Mouse (Mus musculus) CH12.LX (cell line): ENCODE measurements at regions not wholly inside any gene's neighbourhood (a gene's known extent, or its start where the extent isn't known, plus 50 kb on each side); places are given as distances from the start of the nearest gene placed in this dataset.

Source experiments
- DNase-seq: peaks from one replicate; pipeline ENCODE4 v3.0.0-alpha.2; 2013; ENCODE audit errors: extremely low read depth
- H3K27ac ChIP-seq: 2 replicates; pipeline ENCODE4 v1.5.1; 2012; ENCODE audit warnings: low read depth, mild to moderate bottlenecking, control low read depth, moderate library complexity; ENCODE audit not compliant: insufficient read depth
- H3K27me3 ChIP-seq: replicated peaks from 2 replicates; pipeline ENCODE3; 2012; ENCODE audit warnings: inconsistent platforms
- H3K36me3 ChIP-seq, 2 experiments: replicated peaks in 1 of 2; 2 replicates each; pipeline versions ENCODE3 to v1.6.1; 2012; ENCODE audit warnings: inconsistent platforms in 1 of 2, low read length in 1 of 2, mild to moderate bottlenecking in 1 of 2, mixed read lengths in 1 of 2, moderate library complexity in 1 of 2; ENCODE audit not compliant: control insufficient read depth in 1 of 2, insufficient read depth in 1 of 2
- H3K4me1 ChIP-seq, 2 experiments: 2 replicates each; pipeline ENCODE4 v1.6.1; 2012; ENCODE audit warnings: inconsistent platforms in 1 of 2, moderate library complexity in 1 of 2; ENCODE audit not compliant: insufficient read depth in 2 of 2, control insufficient read depth in 1 of 2
- H3K4me2 ChIP-seq: 2 replicates; pipeline ENCODE4 v1.6.1; 2012; ENCODE audit warnings: low read depth, mild to moderate bottlenecking, control low read depth; ENCODE audit not compliant: poor library complexity, insufficient read depth, severe bottlenecking
- H3K4me3 ChIP-seq, 3 experiments: fragments of 150-350 bp in 1 of 3; sonication (generic) in 1 of 3; replicated peaks in 1 of 3; 2 replicates each; pipeline versions ENCODE3 to v1.5.1; 2011 to 2012; ENCODE audit warnings: low read depth in 2 of 3, low read length in 2 of 3, mild to moderate bottlenecking in 2 of 3, moderate library complexity in 2 of 3, control low read depth in 1 of 3, improper control_type of control experiment in 1 of 3, inconsistent platforms in 1 of 3, mixed read lengths in 1 of 3; ENCODE audit not compliant: poor library complexity in 1 of 3
- H3K79me2 ChIP-seq: replicated peaks from 2 replicates; pipeline ENCODE4 v1.6.1; 2012; ENCODE audit warnings: mild to moderate bottlenecking, moderate library complexity; ENCODE audit not compliant: control insufficient read depth, poor library complexity, insufficient read depth, severe bottlenecking; ENCODE audit errors: extremely low read depth
- H3K9ac ChIP-seq: 2 replicates; pipeline ENCODE4 v1.6.1; 2012; ENCODE audit warnings: low read depth, mild to moderate bottlenecking, control low read depth, moderate library complexity; ENCODE audit not compliant: insufficient read depth
- H3K9me3 ChIP-seq: replicated peaks from 2 replicates; pipeline ENCODE3; 2012; ENCODE audit warnings: low read length, inconsistent platforms, mixed read lengths
- CHD1 ChIP-seq: IDR thresholded peaks from 2 replicates; pipeline ENCODE4 v1.6.1; 2012; ENCODE audit warnings: low read depth, low read length, improper control_type of control experiment, inconsistent platforms
- CHD2 ChIP-seq: IDR thresholded peaks from 2 replicates; pipeline ENCODE4 v1.6.1; 2011; ENCODE audit warnings: low read length, improper control_type of control experiment
- CTCF ChIP-seq, 2 experiments: IDR thresholded peaks in 1 of 2; conservative IDR thresholded peaks in 1 of 2; 2 replicates each; pipeline ENCODE4 v1.5.1; 2011 to 2012; ENCODE audit warnings: low read depth in 2 of 2, low read length in 2 of 2, improper control_type of control experiment in 1 of 2, inconsistent platforms in 1 of 2, mild to moderate bottlenecking in 1 of 2, moderate library complexity in 1 of 2
- ELF1 ChIP-seq: IDR thresholded peaks from 2 replicates; pipeline ENCODE4 v1.6.1; 2014; ENCODE audit warnings: low read depth, mild to moderate bottlenecking, inconsistent platforms, low read length, improper control_type of control experiment
- EP300 ChIP-seq: IDR thresholded peaks from 2 replicates; pipeline ENCODE4 v1.6.1; 2011; ENCODE audit warnings: low read length, improper control_type of control experiment
- GABPA ChIP-seq: IDR thresholded peaks from 2 replicates; pipeline ENCODE4 v1.6.1; 2012; ENCODE audit warnings: low read depth, low read length, improper control_type of control experiment, inconsistent platforms; ENCODE audit not compliant: insufficient replicate concordance
- IRF4 ChIP-seq: IDR thresholded peaks from 2 replicates; pipeline ENCODE4 v1.6.1; 2014; ENCODE audit warnings: low read depth, mild to moderate bottlenecking, inconsistent platforms, low read length, improper control_type of control experiment
- JUN ChIP-seq: IDR thresholded peaks from 2 replicates; pipeline ENCODE4 v1.6.1; 2011; ENCODE audit warnings: low read depth, mild to moderate bottlenecking, low read length, improper control_type of control experiment, moderate library complexity; ENCODE audit not compliant: insufficient read depth
- KAT2A ChIP-seq: IDR thresholded peaks from 2 replicates; pipeline ENCODE4 v1.6.1; 2012; ENCODE audit warnings: low read length, improper control_type of control experiment, inconsistent platforms; ENCODE audit not compliant: insufficient replicate concordance
- MAX ChIP-seq: IDR thresholded peaks from 2 replicates; pipeline ENCODE4 v1.6.1; 2011; ENCODE audit warnings: low read length, improper control_type of control experiment
- MAZ ChIP-seq: IDR thresholded peaks from 2 replicates; pipeline ENCODE4 v1.6.1; 2012; ENCODE audit warnings: low read depth, mild to moderate bottlenecking, inconsistent platforms, low read length, improper control_type of control experiment, moderate library complexity
- MXI1 ChIP-seq: IDR thresholded peaks from 2 replicates; pipeline ENCODE4 v1.6.1; 2011; ENCODE audit warnings: mild to moderate bottlenecking, low read depth, low read length, improper control_type of control experiment
- MYC ChIP-seq: IDR thresholded peaks from 2 replicates; pipeline ENCODE4 v1.6.1; 2011; ENCODE audit warnings: low read depth, mild to moderate bottlenecking, improper control_type of control experiment, low read length
- NRF1 ChIP-seq: IDR thresholded peaks from 2 replicates; pipeline ENCODE4 v1.6.1; 2014; ENCODE audit warnings: low read depth, mild to moderate bottlenecking, inconsistent platforms, low read length, improper control_type of control experiment, moderate library complexity
- POLR2AphosphoS2 ChIP-seq: IDR thresholded peaks from 2 replicates; pipeline ENCODE4 v1.6.1; 2011; ENCODE audit warnings: low read depth, low read length, improper control_type of control experiment
- RAD21 ChIP-seq: IDR thresholded peaks from 2 replicates; pipeline ENCODE4 v1.6.1; 2011; ENCODE audit warnings: low read depth, mild to moderate bottlenecking, low read length, improper control_type of control experiment, moderate library complexity
- SIN3A ChIP-seq: IDR thresholded peaks from 2 replicates; pipeline ENCODE4 v1.6.1; 2012; ENCODE audit warnings: low read length, improper control_type of control experiment, inconsistent platforms
- TCF12 ChIP-seq: IDR thresholded peaks from 2 replicates; pipeline ENCODE4 v1.6.1; 2014; ENCODE audit warnings: low read depth, mild to moderate bottlenecking, inconsistent platforms, low read length, improper control_type of control experiment
- UBTF ChIP-seq: IDR thresholded peaks from 2 replicates; pipeline ENCODE4 v1.6.1; 2012; ENCODE audit warnings: low read depth, mild to moderate bottlenecking, inconsistent platforms, low read length, improper control_type of control experiment, moderate library complexity
- USF1 ChIP-seq: IDR thresholded peaks from 2 replicates; pipeline ENCODE4 v1.6.1; 2014; ENCODE audit warnings: low read depth, mild to moderate bottlenecking, inconsistent platforms, low read length, improper control_type of control experiment
- USF2 ChIP-seq: conservative IDR thresholded peaks from 2 replicates; pipeline ENCODE4 v1.6.1; 2011; ENCODE audit warnings: low read depth, low read length, improper control_type of control experiment
- ZC3H11A ChIP-seq: IDR thresholded peaks from 2 replicates; pipeline ENCODE4 v1.6.1; 2012; ENCODE audit warnings: low read depth, mild to moderate bottlenecking, inconsistent platforms, low read length, improper control_type of control experiment
- ZKSCAN1 ChIP-seq: IDR thresholded peaks from 2 replicates; pipeline ENCODE4 v1.6.1; 2012; ENCODE audit warnings: low read depth, inconsistent platforms, low read length, improper control_type of control experiment, borderline replicate concordance
- ZNF384 ChIP-seq: IDR thresholded peaks from 2 replicates; pipeline ENCODE4 v1.6.1; 2012; ENCODE audit warnings: low read depth, low read length, improper control_type of control experiment, inconsistent platforms
- dilution Hi-C: fragments of 300-500 bp; cut with MboI; formaldehyde crosslinking; loops from 2 replicates; pipeline ENCODE4 v1.14.3; 2020; ENCODE audit warnings: low sequenced_read_pairs; ENCODE audit not compliant: extremely low pct_unique_long_range_greater_than_20kb, extremely low pct_ligation_motif_present
- in situ Hi-C: fragments of 300-500 bp; cut with MboI; formaldehyde crosslinking; loops from 3 replicates; pipeline ENCODE4 v1.14.3; 2019; ENCODE audit warnings: low sequenced_read_pairs, low pct_ligation_motif_present, low pct_unique_long_range_greater_than_20kb, mixed read lengths

- TF ChIP-seq POLR2AphosphoS2 (no peak), ZC3H11A (no peak), MYC (no peak), USF2 (no peak), ZNF384 (no peak), KAT2A (no peak), CTCF (conservative IDR thresholded peaks at IDR 0.05 in 1 of 2, IDR thresholded peaks at IDR 0.05 in 1 of 2; ENCODE audit: low read depth in 2 of 2, low read length in 2 of 2) (no peak), IRF4 (no peak), MAZ (no peak), ZKSCAN1 (no peak), MAX (no peak), NRF1 (no peak), USF1 (no peak), TCF12 (no peak), RAD21 (no peak), GABPA (no peak), JUN (no peak), CHD2 (no peak)
- TF ChIP-seq, all 38 proteins: peak for 0
- no peak for DNase-seq
- Histone ChIP-seq H3K36me3 (no peaks in the 10 kb centered on the region), H3K9ac (no peak overlapping the region), H3K4me3 (no peak overlapping the region), H3K27me3 (no peaks in the 10 kb centered on the region), H3K4me2 (no peak overlapping the region), H3K27ac (no peak overlapping the region), H3K4me1 (peaks cover 0 to 28% of the 10 kb centered on the region in 2 experiments; a peak in 2 of 4 replicates), H3K9me3 (no peaks in the 10 kb centered on the region), H3K79me2 (no peaks in the 10 kb centered on the region)
- dilution Hi-C loops = no loop called here
- in situ Hi-C loops = no loop called here
These were observed 61.4 kb upstream of the Thbs1 start for GRCm38 (mm10) chr2:118050326-118050725.

GRCm38 (mm10) chr2:118051610-118052009, 60.1 kb upstream of the Thbs1 start:
- Histone ChIP-seq H3K27ac (no peak overlapping the region), H3K4me2 (no peak overlapping the region), H3K36me3 (no peaks in the 10 kb centered on the region), H3K4me1 (peaks cover 0 to 28% of the 10 kb centered on the region in 2 experiments; a peak in 2 of 4 replicates), H3K27me3 (no peaks in the 10 kb centered on the region), H3K79me2 (no peaks in the 10 kb centered on the region), H3K9ac (no peak overlapping the region), H3K4me3 (no peak overlapping the region), H3K9me3 (no peaks in the 10 kb centered on the region)
- TF ChIP-seq ZNF384 (no peak), MAZ (no peak), ELF1 (no peak), MYC (no peak), RAD21 (no peak), EP300 (no peak), MXI1 (no peak), SIN3A (no peak), GABPA (no peak), UBTF (no peak), CHD1 (no peak)
- in situ Hi-C loops = no loop called here
- DNase-seq = no peak
- dilution Hi-C loops = no loop called here
